Mouse (Mus musculus) granulocyte monocyte progenitor cell, adult 5-6 weeks (primary cell): ENCODE measurements at regions not wholly inside any gene's neighbourhood (a gene's known extent, or its start where the extent isn't known, plus 50 kb on each side); places are given as distances from the start of the nearest gene placed in this dataset.

Source experiments
- ATAC-seq: replicated peaks from 2 replicates; pipeline ENCODE4 v1.8.0; 2016; ENCODE audit warnings: mild to moderate bottlenecking, moderate TSS enrichment, inconsistent platforms; ENCODE audit not compliant: poor library complexity, severe bottlenecking

DNA sequence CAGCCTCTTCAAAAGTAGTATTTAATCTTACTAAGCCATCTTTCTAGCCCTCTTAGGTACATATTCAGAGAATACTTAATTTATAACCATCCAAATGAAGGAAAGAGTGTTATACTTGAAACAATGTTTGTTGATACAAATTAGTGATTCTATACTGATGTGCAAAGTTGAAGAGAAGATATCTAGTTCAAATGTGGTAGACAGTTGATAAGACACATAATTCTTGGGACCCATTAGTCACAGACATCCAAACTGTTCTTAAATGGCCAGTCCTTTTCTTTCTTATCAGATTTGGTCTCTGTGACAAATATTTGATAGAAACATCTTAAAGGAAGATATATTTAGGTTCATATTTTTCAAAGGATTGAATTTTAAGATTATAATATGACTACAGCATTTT, 585.7 kb downstream of the Efna5 start:
- no peak for ATAC-seq

DNA sequence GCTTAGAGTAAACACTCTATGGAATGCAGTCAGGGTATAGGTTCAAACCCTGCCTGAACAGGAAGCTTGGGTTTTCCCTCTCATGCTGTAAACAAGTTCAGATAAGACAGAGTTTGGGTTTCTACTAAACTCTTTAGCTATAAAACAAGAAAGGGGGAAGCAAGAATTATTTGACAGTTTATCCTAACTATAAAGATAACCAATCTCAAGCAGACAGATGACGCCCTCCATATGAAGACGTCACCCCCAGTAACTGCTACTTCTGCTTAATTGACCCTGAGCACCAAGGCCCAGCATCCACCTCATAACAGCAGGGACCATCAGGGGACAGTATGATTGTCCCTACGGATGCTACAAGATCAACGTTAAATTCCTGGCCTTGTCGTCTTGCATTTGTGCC, 588.4 kb downstream of the Efna5 start:
- ATAC-seq = no peak

DNA sequence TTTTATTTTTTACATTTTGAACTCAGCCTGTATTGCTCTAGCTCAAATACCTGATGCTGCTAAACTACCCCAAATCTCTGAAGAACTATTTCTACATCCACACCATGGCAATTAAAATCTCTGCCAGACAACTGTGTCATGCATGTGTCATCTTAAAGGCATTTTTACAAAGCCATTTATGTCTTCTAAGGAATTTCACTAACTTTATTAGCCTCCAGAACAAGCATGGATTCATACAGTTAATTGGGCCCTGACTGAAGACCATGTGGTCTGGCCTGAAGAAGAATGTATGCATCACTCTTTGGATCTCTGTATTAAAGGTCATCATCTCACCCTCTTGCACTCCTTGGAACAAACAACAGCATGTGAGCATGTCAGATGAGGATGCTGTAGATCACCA, 593.5 kb downstream of the Efna5 start:
- ATAC-seq = no peak

DNA sequence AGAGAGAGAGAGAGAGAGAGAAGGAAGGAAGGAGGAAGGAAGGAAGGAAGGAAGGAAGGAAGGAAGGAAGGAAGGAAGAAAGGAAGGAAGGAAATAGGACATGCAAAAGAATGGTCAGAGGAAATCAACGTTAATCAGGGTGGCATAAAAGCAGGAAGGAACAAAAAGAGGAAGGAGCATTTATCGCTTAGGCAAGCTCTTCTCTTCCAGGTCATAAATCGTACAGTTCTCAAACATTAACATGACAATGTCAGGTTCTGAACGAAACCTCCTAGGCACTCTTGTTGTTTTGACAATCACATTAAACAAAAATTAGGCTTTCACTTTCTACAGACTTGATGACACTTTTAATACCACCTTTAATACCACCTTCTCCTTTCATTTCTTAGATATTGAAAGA, 594.0 kb downstream of the Efna5 start:
- ATAC-seq = peak; percentile 50; the same call in 1 of the 2 replicates

DNA sequence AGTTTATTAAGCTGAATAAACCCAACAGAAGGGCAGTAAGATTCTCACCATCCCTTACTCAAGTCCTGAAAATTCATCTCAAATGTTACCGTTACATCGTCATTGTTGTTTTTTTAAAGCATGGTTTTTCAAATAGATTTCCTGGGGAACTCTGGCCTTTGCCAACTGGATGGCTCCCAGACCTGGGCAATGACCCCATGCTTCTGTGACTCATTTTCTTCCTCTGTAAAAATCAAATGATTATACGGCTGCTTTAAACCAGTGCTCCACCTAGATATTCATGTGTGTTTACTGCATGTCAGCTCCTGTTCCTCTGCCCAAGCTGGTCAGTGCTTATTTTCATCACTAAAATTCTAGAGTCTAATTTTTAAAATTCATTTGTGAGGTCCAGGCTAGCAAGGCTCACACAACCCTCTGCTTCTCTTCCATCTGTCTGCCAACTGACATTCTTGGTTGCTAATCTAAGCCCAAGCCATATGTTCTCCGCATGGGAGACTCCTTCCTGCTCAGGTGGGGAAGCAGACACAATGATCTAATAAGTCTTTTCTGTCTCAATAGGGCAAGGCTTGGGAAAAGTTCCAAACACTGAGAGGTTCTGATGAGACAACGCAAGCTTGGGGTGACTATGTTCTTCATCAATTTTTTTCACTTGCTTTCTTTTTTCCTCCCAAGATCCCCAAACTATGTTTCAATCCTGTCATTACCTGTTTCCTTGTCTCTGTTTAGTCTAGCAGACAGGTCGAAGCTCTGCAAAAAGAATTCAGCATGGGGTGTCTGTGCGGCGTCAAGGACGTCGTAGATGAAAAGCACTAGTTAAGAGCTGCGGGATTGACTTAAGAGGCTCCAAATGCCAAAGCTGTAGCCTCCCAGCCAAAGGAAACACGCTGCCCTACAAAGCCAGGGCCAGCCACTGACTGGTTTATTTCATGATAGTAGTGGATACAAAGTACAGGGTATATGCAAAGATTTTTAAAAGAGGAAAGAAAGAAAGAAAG, 594.7 kb downstream of the Efna5 start:
- no peak for ATAC-seq

DNA sequence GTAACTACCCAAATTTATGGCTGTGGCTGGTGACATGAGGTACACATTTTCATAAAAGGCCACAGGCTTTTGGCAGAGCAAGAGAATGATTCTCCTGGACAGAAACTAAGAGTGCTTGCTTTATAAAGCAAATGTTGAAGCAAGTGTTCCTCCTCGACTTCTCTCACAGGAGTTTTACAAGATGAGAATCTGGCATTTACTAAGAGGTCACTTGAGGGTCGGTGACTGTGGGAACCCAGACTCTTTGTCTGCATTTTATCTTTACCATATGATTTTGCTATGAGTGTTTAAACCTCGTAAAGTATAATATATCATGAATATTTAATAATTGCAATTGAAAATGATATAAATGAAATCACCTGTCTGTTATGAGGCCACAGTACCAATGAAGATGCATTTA, 600.9 kb downstream of the Efna5 start:
- ATAC-seq = no peak

DNA sequence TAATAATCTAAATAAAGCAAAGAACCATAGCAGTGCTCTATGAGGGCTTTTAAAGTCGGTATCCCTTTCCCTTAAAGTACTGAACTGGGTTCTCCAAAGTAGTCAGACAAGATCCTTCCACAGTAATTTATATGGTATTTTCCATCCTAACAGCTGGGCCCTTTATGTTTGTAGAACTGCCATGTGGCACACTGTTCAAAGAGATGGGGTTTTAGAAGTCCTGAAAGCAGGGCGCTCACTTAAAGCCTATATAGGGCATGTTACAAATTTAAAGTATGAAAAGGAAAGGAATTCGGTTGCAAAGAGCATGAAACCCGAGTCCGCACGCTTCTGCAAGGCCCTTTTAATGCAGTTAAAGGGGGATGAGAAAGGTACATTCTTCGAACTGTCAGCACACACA, 609.7 kb downstream of the Efna5 start:
- ATAC-seq = no peak

DNA sequence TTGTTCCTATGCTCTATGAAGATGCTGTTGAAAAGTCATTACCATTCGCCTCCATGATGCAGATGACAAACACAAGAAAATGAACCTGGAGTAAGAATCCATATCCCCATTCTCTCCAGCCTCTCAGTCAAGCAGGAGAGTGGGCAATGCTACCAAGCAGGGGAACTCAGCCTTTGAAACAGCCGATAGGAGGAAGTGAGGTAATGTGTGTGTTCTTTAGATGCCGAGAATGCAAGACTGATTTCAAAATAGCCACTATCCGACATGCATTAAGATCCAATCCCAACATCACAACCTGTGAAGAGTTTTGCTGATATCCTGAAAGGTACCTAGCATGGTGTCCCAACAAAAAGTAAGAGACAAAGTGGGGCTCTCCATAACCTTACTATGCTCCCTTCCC, 611.8 kb downstream of the Efna5 start:
- ATAC-seq = peak; percentile 59

DNA sequence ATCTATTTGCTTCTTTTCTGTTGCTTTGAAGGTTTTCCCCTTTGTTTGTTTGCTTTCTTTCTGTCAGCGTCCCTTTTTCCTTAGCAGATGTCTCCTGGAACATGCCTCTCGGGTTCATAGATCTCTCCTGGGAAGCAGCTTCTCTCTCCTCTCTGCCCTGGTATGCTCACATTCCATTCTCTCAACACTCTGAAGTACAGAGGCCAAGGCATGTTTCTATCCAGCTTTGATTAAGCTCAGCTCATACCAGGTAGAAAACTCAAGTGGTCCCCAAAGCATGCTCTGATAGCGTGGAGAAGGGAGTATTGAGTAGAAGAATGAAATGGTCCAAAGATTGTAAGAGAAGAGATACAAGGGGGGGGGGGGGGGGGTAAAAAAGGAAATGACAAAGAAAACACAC, 627.7 kb downstream of the Efna5 start:
- no peak for ATAC-seq

DNA sequence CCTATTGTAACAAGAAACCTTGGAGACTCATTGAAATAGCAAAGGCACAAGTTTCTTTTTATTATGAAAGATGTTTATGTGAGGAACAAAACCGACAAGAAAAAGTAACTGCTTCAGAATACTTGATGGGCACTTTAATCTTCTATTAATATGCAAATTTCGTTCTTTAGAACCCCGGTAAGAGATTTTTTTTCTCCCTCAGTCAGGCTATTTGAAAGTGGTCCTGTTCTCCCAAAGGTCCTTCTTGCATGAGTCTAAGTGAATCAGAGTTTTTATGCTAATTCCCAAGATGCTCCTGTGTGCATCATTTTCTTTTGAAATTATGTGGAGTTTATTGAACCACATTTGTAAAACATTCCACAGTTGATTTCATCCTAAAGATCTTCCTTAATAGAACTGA, 633.1 kb downstream of the Efna5 start:
- no peak for ATAC-seq

DNA sequence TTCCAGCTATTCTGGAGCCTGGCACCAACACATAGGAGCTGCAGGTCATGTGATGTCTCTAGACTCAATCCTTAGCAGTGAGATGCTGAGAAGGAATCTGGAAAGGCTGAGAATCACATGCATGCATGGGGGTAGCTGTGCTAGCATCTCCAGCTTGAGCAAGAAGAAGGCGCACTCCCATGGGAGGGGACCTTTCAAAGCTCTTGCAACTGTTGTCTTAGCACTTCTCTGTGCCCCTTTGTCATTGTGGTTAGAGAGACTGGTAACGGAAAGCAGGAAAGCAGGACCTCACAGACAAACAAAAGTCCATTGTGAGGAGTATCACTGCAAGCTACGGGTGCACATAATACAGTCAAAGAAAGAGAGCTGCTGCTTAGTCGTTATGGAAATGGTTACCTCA, 634.5 kb downstream of the Efna5 start:
- peak; percentile 72 for ATAC-seq

DNA sequence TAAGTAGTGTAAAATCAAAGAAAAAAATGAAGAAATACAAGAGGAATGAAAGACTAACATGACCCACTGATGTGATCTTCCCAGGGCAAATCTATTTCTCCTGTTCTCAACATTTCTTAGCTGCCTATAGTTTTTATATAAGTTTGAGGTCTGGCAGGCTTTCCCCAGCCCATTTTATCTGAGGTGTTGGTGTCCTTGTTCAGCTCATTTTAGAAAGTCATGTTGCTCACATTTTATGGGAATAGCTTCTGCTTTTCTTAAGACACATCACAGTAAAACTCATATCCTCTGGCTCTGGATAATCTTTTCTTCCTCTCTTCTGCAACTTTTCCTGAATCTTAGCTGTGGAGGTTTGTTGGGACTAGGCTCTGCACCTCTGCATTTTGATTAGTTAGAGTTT, 650.2 kb downstream of the Efna5 start:
- ATAC-seq = no peak

DNA sequence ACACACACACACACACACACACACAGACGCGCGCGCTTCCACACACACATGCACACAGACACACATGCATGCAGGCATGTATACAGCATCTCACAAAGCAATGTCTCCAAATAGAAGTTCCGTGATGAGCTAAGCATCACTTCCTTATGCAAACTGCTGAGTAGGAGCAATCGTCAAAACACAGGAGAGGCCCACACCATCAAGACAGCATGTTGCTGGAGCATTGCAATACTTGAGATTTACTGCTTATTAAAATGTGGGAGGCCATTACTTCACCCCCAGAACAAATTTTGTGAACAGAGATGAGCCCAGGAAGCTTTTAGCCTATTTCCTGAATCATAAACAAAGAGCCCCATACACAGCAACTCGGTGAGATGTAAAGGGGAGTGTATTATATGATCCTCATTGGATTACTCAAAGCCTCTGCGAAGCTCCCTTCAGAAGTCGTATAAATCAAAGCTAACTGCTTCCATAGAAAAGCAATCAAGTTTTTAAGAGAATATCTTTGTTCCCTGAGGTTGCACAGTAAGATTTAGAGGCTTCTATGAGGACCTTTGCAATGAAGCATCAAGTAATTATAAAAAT, 670.6 kb downstream of the Efna5 start:
- no peak for ATAC-seq

DNA sequence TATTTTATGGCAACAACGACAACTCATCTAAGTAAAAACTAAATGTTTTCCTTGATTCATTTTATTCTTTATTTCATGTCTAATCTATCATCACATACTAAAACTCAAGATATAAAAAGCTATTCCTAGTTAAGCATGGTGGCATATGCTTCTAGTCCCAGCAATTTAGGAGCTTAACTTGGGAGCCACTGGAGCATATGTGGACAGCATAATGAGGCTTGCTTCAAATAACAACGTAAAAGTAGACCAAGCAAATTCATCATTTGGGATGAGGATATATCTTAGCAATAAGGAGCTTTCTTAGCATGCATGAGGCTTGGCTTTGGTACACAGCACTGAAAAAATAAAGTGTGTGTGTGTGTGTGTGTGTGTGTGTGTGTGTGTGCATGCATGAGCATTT, 678.5 kb downstream of the Efna5 start:
- no peak for ATAC-seq

DNA sequence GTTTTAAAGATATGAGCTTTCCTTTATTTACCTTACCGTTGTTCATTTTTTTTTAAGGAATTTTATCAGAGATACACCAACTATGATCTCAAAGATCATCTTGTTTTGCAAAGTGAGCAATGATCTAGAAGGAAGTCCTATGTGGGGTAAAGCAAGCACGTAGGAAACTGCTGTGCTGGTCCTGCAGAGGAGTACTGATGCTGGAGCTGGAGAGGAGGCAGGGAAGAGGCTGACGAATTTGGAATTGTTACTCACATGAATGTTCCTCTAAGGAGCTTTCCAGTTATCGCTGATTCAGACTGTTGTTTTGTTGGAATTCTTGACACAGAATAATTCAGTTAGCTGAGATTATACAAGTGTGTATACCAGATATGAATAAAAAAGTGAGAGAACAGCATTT, 680.6 kb downstream of the Efna5 start:
- ATAC-seq = no peak

DNA sequence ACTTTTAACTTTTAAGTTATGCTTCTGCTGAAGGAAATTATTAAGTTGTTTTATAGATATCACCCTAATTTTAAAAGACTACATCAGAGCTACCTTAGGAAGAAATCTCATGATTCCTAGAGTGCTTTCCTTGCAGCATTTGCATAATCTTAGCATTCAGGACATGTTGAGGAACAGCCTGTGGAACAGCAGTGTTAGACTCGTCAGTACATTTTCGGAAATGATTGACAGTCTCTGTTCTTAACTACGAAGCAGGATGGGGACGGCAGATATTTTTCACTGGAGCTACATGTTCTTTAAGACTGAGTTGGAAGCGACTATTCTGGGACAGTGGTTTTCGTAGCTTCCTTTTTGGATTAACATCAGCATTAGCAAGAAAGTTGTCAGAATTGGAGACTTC, 681.6 kb downstream of the Efna5 start:
- ATAC-seq = no peak

DNA sequence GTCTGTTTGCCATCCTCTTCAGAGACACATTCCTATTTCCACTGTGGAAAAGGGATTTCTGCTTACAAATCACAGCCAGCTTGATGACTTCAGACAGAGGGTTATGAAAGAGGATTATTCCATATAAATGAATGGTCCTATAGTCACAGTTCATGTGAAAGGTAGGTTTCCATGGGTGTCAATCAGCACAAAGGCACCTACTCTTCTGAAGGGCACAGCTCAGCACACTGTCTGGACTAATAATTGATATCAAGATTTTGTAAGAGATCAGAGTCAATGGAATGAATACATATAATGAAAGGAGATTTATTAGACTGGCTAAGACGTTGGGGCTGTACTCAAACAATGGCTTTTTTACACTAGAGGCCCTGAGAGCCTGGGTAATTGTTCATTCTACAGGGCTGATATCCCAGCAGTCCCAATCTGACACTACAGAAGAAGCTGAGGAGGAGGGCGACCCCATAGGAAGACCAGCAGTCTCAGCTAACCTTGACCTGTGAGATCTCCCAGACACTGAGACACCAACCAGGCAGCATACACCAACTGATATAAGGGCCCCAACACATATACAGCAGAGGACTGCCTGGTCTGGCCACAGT, 702.4 kb downstream of the Efna5 start:
- ATAC-seq = no peak

DNA sequence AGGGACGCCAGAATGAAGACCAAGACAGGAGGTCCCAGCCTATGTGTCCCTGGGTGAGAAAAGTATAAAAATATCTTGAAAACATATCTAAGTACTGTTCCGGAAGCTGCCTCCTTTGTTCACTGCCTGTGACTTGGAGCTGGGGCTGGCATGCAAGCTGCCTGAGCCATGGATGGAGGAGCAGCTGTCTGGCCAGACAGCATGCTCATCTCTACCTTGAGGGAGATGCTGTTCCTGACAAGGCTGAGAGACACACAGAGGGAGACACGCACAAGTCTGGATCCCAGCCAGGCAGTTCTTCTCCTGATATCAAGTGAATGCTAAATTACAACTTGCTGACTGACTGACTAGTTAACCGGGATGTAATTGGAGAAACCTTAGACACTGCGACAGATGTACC, 704.8 kb downstream of the Efna5 start:
- ATAC-seq = no peak

DNA sequence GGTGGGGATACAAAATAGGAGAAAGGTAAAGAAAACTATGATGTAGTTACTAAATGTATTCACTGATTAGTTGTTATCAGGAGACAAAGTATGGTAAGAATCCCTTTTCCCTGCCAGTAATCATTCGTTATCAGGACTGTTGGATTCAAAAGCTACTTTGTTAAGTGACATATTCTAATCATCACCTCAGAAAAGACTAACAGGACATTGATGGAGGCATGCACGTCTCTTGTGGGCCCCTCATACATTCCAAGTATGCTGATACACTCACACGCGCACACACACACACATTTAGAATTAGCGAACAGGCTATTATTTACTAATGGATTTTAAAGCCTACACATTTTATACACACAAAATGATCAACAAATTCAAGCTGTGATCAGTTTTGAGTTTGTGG, 708.8 kb downstream of the Efna5 start:
- ATAC-seq = no peak

DNA sequence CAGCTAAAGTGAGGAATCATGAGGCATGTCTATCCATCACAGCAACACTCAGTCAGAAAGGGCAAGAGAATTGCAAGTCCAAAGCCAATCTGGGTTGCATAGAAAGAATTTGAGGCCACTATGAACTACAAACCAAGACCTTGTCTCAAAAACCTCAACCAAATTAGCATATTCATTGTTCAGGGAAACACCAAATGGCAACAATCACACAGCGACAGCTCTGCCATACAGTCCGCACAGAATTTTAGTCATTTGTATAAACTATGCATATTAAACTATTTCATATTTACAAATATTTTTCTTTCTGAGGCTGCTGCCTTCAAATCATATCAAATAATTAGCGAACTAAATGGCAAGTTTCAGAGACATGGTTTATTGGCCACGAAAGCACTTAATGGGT, 709.6 kb downstream of the Efna5 start:
- ATAC-seq = no peak

DNA sequence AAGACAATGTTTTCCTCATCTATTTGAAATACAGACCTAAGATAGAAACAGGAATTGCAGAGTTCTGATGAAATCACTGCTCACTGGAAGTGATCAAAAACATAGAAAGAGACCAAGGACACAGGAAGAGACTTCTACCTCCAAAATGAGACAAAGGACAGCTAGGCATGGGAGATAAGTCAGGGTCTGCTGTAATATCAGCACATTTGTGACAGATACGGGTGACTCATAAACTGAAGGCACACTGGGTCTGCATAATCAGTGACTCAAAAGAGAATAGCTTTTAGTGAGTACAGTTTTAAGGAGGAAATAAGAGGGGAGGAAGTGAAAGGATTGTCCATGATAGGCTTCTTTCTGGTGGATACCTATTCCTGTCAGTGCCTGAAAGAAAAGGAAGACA, 719.7 kb downstream of the Efna5 start:
- 0 out of 2 replicates have a peak, but pooled peaks have one; percentile 17 for ATAC-seq

DNA sequence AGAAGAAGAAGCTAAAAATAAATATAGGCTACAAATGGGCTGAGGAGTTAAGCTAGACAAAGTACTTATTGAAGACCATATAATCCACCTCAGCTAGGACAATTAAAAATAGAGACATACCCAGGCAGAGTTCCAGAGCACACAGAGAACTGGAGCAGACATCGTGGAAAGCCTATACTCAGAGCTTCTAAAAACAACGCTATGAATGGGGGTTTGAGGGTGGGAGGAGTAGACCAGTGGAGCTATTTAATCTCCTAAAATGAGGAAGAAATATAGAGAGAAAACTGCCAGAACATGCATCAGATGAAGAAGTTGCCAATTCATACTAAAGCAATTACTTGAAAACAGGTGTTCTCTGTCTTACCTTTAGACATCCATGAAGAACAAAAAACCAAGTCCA, 720.8 kb downstream of the Efna5 start:
- ATAC-seq = no peak
